Mouse (Mus musculus) intestine, embryonic 16.5 days (tissue): ENCODE results near the gene Apbb2. TPM values are rescaled to one million over a fixed set of nuclear protein-coding genes. Genes with fewer than 3 reads are reported as not detected.
A peak's percentile ranks its signal among the peaks of the same experiment; 100 is the strongest.

ENCODE experiments used
- ATAC-seq: fragments of 200-750 bp; cut with Nextera tagmentation; 2 replicates; pipeline ENCODE4 v1.8.0; 2017; ENCODE audit warnings: moderate TSS enrichment, moderate library complexity
- H3K27ac ChIP-seq: fragments of 300-500 bp; sonication (generic); 2 replicates; pipeline ENCODE4 v1.5.1; 2014; ENCODE audit warnings: mild to moderate bottlenecking, low read length
- H3K27me3 ChIP-seq: fragments of 300-500 bp; sonication (generic); replicated peaks from 2 replicates; pipeline ENCODE4 v1.6.1; 2014; ENCODE audit warnings: low read length, control low read depth, mixed read lengths; ENCODE audit not compliant: control insufficient read depth, insufficient read depth
- H3K36me3 ChIP-seq: fragments of 300-500 bp; sonication (generic); 2 replicates; pipeline ENCODE4 v1.6.1; 2014; ENCODE audit warnings: low read length, control low read depth; ENCODE audit not compliant: control insufficient read depth, insufficient read depth
- H3K4me1 ChIP-seq: fragments of 300-500 bp; sonication (generic); 2 replicates; pipeline ENCODE4 v1.6.1; 2014; ENCODE audit warnings: low read length, control low read depth, mixed read lengths; ENCODE audit not compliant: control insufficient read depth, insufficient read depth
- H3K4me2 ChIP-seq: fragments of 300-500 bp; sonication (generic); 2 replicates; pipeline ENCODE4 v1.6.1; 2014; ENCODE audit warnings: low read depth, low read length, control low read depth
- H3K4me3 ChIP-seq: fragments of 300-500 bp; sonication (generic); 2 replicates; pipeline ENCODE4 v1.5.1; 2014; ENCODE audit warnings: mild to moderate bottlenecking, low read length
- H3K9ac ChIP-seq: fragments of 300-500 bp; sonication (generic); 2 replicates; pipeline ENCODE4 v1.6.1; 2014; ENCODE audit warnings: low read depth, low read length
- H3K9me3 ChIP-seq: fragments of 300-500 bp; sonication (generic); 2 replicates; pipeline ENCODE4 v1.6.1; 2016; ENCODE audit warnings: low read length, control low read depth; ENCODE audit not compliant: control insufficient read depth
- WGBS: fragments of 180-500 bp; shearing (Covaris S2); extraction: QIAGEN DNeasy Blood & Tissue Kit; methylation state at CpG from one replicate; pipeline ENCODE4 v1.1.7; 2014; 5-methylcytosine and 5-hydroxymethylcytosine counted together
- polyA plus RNA-seq: library from polyadenylated mRNA; unstranded; fragments of >200 nt; fragmentation: Nextera tagmentation; extraction: Ambion mirVana; gene quantifications from 2 replicates; pipeline ENCODE4 v1.2.1, GENCODE M21; 2015

Apbb2 gene
- polyA plus RNA-seq, 1 experiment from 2014 or later = 31.2 TPM

DNA sequence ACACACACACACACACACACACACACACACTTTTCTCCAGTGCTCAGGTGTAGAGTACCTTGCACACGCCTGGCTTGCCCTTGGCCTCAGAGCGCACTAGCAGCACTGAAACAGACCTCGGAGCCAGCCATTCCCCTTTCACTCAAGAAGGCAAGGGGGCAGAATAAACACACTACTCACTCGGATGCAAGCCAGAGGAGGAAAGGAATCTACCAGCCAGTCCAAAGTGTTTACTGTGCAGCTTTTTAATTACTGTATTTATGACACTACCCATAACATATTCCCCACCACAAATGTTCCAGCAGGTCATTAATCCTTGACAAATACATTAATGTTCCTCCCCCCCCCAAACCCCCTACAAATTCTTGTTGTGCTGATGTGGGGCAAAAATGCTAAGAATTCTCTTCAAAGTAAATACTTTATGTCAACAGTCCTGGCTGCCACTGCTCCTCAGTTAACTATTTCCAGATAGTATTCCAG lies 121.7 kb downstream of the Apbb2 start:
- H3K27ac ChIP-seq = 0 out of 2 replicates have a peak overlapping the region, but pooled peaks have one; percentile 2
- no peaks in the 10 kb centered on the region for H3K27me3 ChIP-seq
- no peak overlapping the region for H3K9ac ChIP-seq
- no peak overlapping the region for H3K4me2 ChIP-seq
- WGBS = 23% methylated on average over 4 of the region's 4 CpGs
- ATAC-seq = peak; percentile 36; the same call in 1 of the 2 replicates
- H3K4me3 ChIP-seq = no peak overlapping the region
- peaks cover 6% of the 10 kb centered on the region; the same call in 1 of the 2 replicates for H3K4me1 ChIP-seq
- H3K9me3 ChIP-seq = no peaks in the 10 kb centered on the region
- H3K36me3 ChIP-seq = no peaks in the 10 kb centered on the region

DNA sequence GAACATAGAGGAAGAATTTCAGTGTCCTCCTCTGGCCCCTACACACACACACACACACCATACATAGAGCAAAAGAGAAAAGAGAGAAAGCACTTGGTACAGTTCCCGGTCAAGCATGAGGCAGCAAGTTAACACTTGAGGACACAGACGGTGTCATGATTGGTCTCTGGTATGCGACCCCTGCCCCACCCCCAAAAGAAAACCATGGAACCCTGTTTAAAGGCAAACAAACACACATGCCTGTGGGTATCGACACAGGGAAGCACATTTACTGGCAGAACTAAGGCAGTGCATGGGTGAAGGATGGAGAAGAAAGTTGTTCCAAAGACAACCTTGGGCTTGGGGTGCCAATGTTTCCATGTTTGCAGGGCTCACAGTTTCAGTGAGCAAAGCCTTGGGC lies 123.9 kb downstream of the Apbb2 start:
- no peak overlapping the region for H3K4me3 ChIP-seq
- H3K27me3 ChIP-seq = no peaks in the 10 kb centered on the region
- H3K27ac ChIP-seq = no peak overlapping the region
- peaks cover 6% of the 10 kb centered on the region; the same call in 1 of the 2 replicates for H3K4me1 ChIP-seq
- H3K4me2 ChIP-seq = no peak overlapping the region
- no peak overlapping the region for H3K9ac ChIP-seq
- no peaks in the 10 kb centered on the region for H3K9me3 ChIP-seq
- no peaks in the 10 kb centered on the region; the same call in 1 of the 2 replicates for H3K36me3 ChIP-seq
- no peak for ATAC-seq
- WGBS = 42% methylated on average over 4 of the region's 4 CpGs

- no peak overlapping the region for H3K9ac ChIP-seq
- peaks cover 6% of the 10 kb centered on the region; the same call in 1 of the 2 replicates for H3K4me1 ChIP-seq
- no peaks in the 10 kb centered on the region; the same call in 1 of the 2 replicates for H3K36me3 ChIP-seq
- 72% methylated on average over 4 of the region's 4 CpGs for WGBS
- H3K4me2 ChIP-seq = no peak overlapping the region
- H3K9me3 ChIP-seq = no peaks in the 10 kb centered on the region
- no peak for ATAC-seq
- H3K27me3 ChIP-seq = no peaks in the 10 kb centered on the region
- H3K27ac ChIP-seq = no peak overlapping the region
- no peak overlapping the region for H3K4me3 ChIP-seq
Observed at GRCm38 (mm10) chr5:66492563-66492960, 126.0 kb downstream of the Apbb2 start.

GRCm38 (mm10) chr5:66491907-66492562 lies 126.5 kb downstream of the Apbb2 start:
- H3K4me1 ChIP-seq = peaks cover 6% of the 10 kb centered on the region; the same call in 1 of the 2 replicates
- H3K9me3 ChIP-seq = no peaks in the 10 kb centered on the region
- 77% methylated on average over 14 of the region's 14 CpGs for WGBS
- no peak overlapping the region for H3K27ac ChIP-seq
- no peaks in the 10 kb centered on the region; the same call in 1 of the 2 replicates for H3K36me3 ChIP-seq
- no peaks in the 10 kb centered on the region for H3K27me3 ChIP-seq
- ATAC-seq = peak; percentile 74
- no peak overlapping the region for H3K4me3 ChIP-seq
- no peak overlapping the region for H3K4me2 ChIP-seq
- H3K9ac ChIP-seq = no peak overlapping the region

- WGBS = 65% methylated on average over 7 of the region's 7 CpGs
- H3K4me3 ChIP-seq = no peak overlapping the region
- no peaks in the 10 kb centered on the region for H3K9me3 ChIP-seq
- no peaks in the 10 kb centered on the region for H3K27me3 ChIP-seq
- H3K27ac ChIP-seq = no peak overlapping the region
- no peak overlapping the region for H3K4me2 ChIP-seq
- H3K4me1 ChIP-seq = no peaks in the 10 kb centered on the region
- no peak overlapping the region for H3K9ac ChIP-seq
- H3K36me3 ChIP-seq = no peaks in the 10 kb centered on the region; the same call in 1 of the 2 replicates
- no peak for ATAC-seq
Observed at GRCm38 (mm10) chr5:66486028-66486427, 132.6 kb downstream of the Apbb2 start.

DNA sequence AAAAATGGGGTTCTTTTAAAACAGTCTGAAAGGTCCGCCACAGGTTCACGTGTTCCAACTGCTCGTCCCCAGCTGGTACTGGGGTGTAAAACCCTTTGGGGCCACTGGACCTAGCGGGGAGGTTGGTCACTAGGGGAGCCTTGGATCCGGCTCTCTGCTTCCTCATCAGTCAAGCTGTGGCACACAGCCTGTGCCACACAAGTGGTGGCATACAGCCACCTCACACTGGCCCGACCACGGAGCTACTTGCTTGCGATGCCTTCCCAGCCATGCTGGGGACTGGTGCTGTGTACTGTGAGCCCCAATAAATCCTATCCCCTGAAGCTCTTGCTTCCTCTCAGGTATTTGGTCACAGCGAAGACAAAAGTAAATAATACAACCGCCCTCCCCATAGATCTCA lies 142.3 kb downstream of the Apbb2 start:
- no peak overlapping the region for H3K27ac ChIP-seq
- no peaks in the 10 kb centered on the region for H3K9me3 ChIP-seq
- no peak overlapping the region for H3K4me2 ChIP-seq
- H3K4me3 ChIP-seq = no peak overlapping the region
- H3K4me1 ChIP-seq = no peaks in the 10 kb centered on the region
- no peak overlapping the region for H3K9ac ChIP-seq
- no peak for ATAC-seq
- H3K36me3 ChIP-seq = no peaks in the 10 kb centered on the region
- H3K27me3 ChIP-seq = no peaks in the 10 kb centered on the region
- 69% methylated on average over 10 of the region's 10 CpGs for WGBS

DNA sequence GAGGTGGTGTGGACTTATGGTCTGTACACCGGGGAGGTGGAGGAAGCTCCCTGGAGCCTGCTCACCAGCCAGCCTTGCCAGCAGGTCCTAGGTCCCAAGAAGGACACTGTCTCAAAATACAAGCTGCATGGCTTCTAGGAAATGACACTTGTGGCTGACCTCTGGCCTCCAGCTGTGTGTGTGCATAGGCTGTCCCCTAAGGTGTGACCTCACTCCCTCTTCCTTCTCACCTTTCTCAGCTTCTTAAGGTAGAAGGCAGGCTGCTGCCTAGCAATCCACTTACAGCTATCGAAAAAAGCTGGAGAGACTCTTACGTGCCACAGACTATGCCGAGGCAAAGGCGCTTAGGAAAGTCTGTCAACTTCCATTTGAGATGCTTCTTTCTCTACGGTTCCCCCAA lies 142.8 kb downstream of the Apbb2 start:
- Histone ChIP-seq H3K27ac (no peak overlapping the region), H3K4me2 (no peak overlapping the region), H3K9me3 (no peaks in the 10 kb centered on the region), H3K9ac (no peak overlapping the region), H3K36me3 (no peaks in the 10 kb centered on the region), H3K4me1 (no peaks in the 10 kb centered on the region), H3K27me3 (no peaks in the 10 kb centered on the region), H3K4me3 (no peak overlapping the region)
- ATAC-seq = no peak
- WGBS = 83% methylated on average over 6 of the region's 6 CpGs

- H3K4me3 ChIP-seq = no peak overlapping the region
- no peaks in the 10 kb centered on the region for H3K4me1 ChIP-seq
- H3K9ac ChIP-seq = no peak overlapping the region
- H3K36me3 ChIP-seq = no peaks in the 10 kb centered on the region
- 73% methylated on average over 11 of the region's 11 CpGs for WGBS
- no peak overlapping the region for H3K4me2 ChIP-seq
- no peaks in the 10 kb centered on the region for H3K27me3 ChIP-seq
- ATAC-seq = no peak
- no peaks in the 10 kb centered on the region for H3K9me3 ChIP-seq
- H3K27ac ChIP-seq = no peak overlapping the region
Observed at GRCm38 (mm10) chr5:66474153-66474552, 144.4 kb downstream of the Apbb2 start.

- peak; percentile 59 for ATAC-seq
- H3K4me1 ChIP-seq = no peaks in the 10 kb centered on the region
- H3K9me3 ChIP-seq = no peaks in the 10 kb centered on the region
- H3K27ac ChIP-seq = no peak overlapping the region
- WGBS = 55% methylated on average over 12 of the region's 12 CpGs
- H3K9ac ChIP-seq = no peak overlapping the region
- no peaks in the 10 kb centered on the region for H3K27me3 ChIP-seq
- H3K4me2 ChIP-seq = no peak overlapping the region
- H3K4me3 ChIP-seq = no peak overlapping the region
- H3K36me3 ChIP-seq = no peaks in the 10 kb centered on the region
Observed at GRCm38 (mm10) chr5:66473599-66473998, 145.0 kb downstream of the Apbb2 start.
